Mouse (Mus musculus): ENCODE data around the gene Fuk. TPM values are rescaled to one million over a fixed set of nuclear protein-coding genes. Genes with fewer than 3 reads are reported as not detected.
"Not testable (repeated sequence)": the region's sequence is repeated elsewhere in the genome, so short reads cannot be mapped to it uniquely, and the experiment has no call there.

Gene Fuk
- polyA plus RNA-seq, 1 experiment from 2014 or later: 6.2 TPM

GRCm38 (mm10) chr8:110940682-110941452 lies 38.6 kb upstream of the Fuk start:
- H3K27ac ChIP-seq (ENCODE audit: low read length): peak overlapping the region; percentile 77
- WGBS: 72% methylated on average over 15 of the region's 15 CpGs
- H3K4me3 ChIP-seq (ENCODE audit: low read depth, low read length): no peak overlapping the region
- no peaks in the 10 kb centered on the region for H3K9me3 ChIP-seq (ENCODE audit: low read length)
- H3K36me3 ChIP-seq (ENCODE audit: insufficient read depth, low read length): no peaks in the 10 kb centered on the region
- DNase-seq (ENCODE audit: low spot score) (no peak), ATAC-seq (no peak)
- TF ChIP-seq CTCF (IDR thresholded peaks at IDR 0.05): no peak
- no peak for TF ChIP-seq EP300 (IDR thresholded peaks at IDR 0.05)
- peaks cover 8% of the 10 kb centered on the region; the same call in 1 of the 2 replicates for H3K4me1 ChIP-seq (ENCODE audit: insufficient read depth, low read depth, low read length)
- no peak overlapping the region for H3K4me2 ChIP-seq (replicated peaks; ENCODE audit: low read depth, low read length)
- H3K27me3 ChIP-seq (replicated peaks; ENCODE audit: insufficient read depth, low read length): no peaks in the 10 kb centered on the region
- no peak overlapping the region for H3K9ac ChIP-seq (replicated peaks; ENCODE audit: low read depth)

GRCm38 (mm10) chr8:110938882-110939589 lies 36.7 kb upstream of the Fuk start:
- peak overlapping the region; percentile 70 for H3K27ac ChIP-seq (ENCODE audit: low read length)
- peak; percentile 70 for ATAC-seq
- H3K4me3 ChIP-seq (ENCODE audit: low read depth, low read length): no peak overlapping the region
- no peak for TF ChIP-seq CTCF (IDR thresholded peaks at IDR 0.05)
- peak; percentile 87 for TF ChIP-seq EP300 (IDR thresholded peaks at IDR 0.05)
- no peak overlapping the region for H3K9ac ChIP-seq (replicated peaks; ENCODE audit: low read depth)
- no peaks in the 10 kb centered on the region for H3K9me3 ChIP-seq (ENCODE audit: low read length)
- no peak overlapping the region for H3K4me2 ChIP-seq (replicated peaks; ENCODE audit: low read depth, low read length)
- peaks cover 8% of the 10 kb centered on the region; the same call in 1 of the 2 replicates for H3K4me1 ChIP-seq (ENCODE audit: insufficient read depth, low read depth, low read length)
- DNase-seq (ENCODE audit: low spot score): peak; percentile 68
- H3K36me3 ChIP-seq (ENCODE audit: insufficient read depth, low read length): no peaks in the 10 kb centered on the region
- WGBS: 23% methylated on average over 6 of the region's 6 CpGs
- H3K27me3 ChIP-seq (replicated peaks; ENCODE audit: insufficient read depth, low read length): no peaks in the 10 kb centered on the region

GRCm38 (mm10) chr8:110936217-110936616 lies 33.9 kb upstream of the Fuk start:
- H3K36me3 ChIP-seq (ENCODE audit: insufficient read depth, low read length): no peaks in the 10 kb centered on the region
- H3K4me3 ChIP-seq (ENCODE audit: low read depth, low read length): no peak overlapping the region
- H3K27me3 ChIP-seq (replicated peaks; ENCODE audit: insufficient read depth, low read length): no peaks in the 10 kb centered on the region
- no peak overlapping the region for H3K27ac ChIP-seq (ENCODE audit: low read length)
- DNase-seq (ENCODE audit: low spot score): no peak
- no peaks in the 10 kb centered on the region for H3K9me3 ChIP-seq (ENCODE audit: low read length)
- H3K4me1 ChIP-seq (ENCODE audit: insufficient read depth, low read depth, low read length): peaks cover 13% of the 10 kb centered on the region; the same call in 1 of the 2 replicates
- no peak overlapping the region for H3K4me2 ChIP-seq (replicated peaks; ENCODE audit: low read depth, low read length)
- no peak for ATAC-seq
- WGBS: 85% methylated on average over 12 of the region's 12 CpGs
- no peak overlapping the region for H3K9ac ChIP-seq (replicated peaks; ENCODE audit: low read depth)
- TF ChIP-seq CTCF (IDR thresholded peaks at IDR 0.05) (no peak), EP300 (IDR thresholded peaks at IDR 0.05) (no peak)

GRCm38 (mm10) chr8:110933272-110933671 lies 31.0 kb upstream of the Fuk start:
- Histone ChIP-seq H3K36me3 (ENCODE audit: insufficient read depth, low read length) (no peaks in the 10 kb centered on the region), H3K27me3 (replicated peaks; ENCODE audit: insufficient read depth, low read length) (no peaks in the 10 kb centered on the region), H3K27ac (ENCODE audit: low read length) (no peak overlapping the region), H3K9me3 (ENCODE audit: low read length) (no peaks in the 10 kb centered on the region), H3K9ac (replicated peaks; ENCODE audit: low read depth) (no peak overlapping the region), H3K4me2 (replicated peaks; ENCODE audit: low read depth, low read length) (no peak overlapping the region), H3K4me1 (ENCODE audit: insufficient read depth, low read depth, low read length) (peaks cover 4% of the 10 kb centered on the region; the same call in 1 of the 2 replicates), H3K4me3 (ENCODE audit: low read depth, low read length) (no peak overlapping the region)
- ATAC-seq (no peak), DNase-seq (ENCODE audit: low spot score) (no peak)
- TF ChIP-seq CTCF (IDR thresholded peaks at IDR 0.05) (no peak), EP300 (IDR thresholded peaks at IDR 0.05) (0 out of 2 replicates have a peak, but pooled peaks have one; percentile 19)
- WGBS: 90% methylated on average over 2 of the region's 2 CpGs

- 64% methylated on average over 3 of the region's 3 CpGs for WGBS
- Histone ChIP-seq H3K27me3 (replicated peaks; ENCODE audit: insufficient read depth, low read length) (no peaks in the 10 kb centered on the region), H3K4me2 (replicated peaks; ENCODE audit: low read depth, low read length) (no peak overlapping the region), H3K27ac (ENCODE audit: low read length) (no peak overlapping the region), H3K9me3 (ENCODE audit: low read length) (no peaks in the 10 kb centered on the region), H3K4me1 (ENCODE audit: insufficient read depth, low read depth, low read length) (peaks cover 4% of the 10 kb centered on the region; the same call in 1 of the 2 replicates), H3K4me3 (ENCODE audit: low read depth, low read length) (no peak overlapping the region), H3K36me3 (ENCODE audit: insufficient read depth, low read length) (no peaks in the 10 kb centered on the region), H3K9ac (replicated peaks; ENCODE audit: low read depth) (no peak overlapping the region)
- TF ChIP-seq CTCF (IDR thresholded peaks at IDR 0.05) (no peak), EP300 (IDR thresholded peaks at IDR 0.05) (no peak)
- ATAC-seq: no peak
- no peak for DNase-seq (ENCODE audit: low spot score)
These were observed 30.2 kb upstream of the Fuk start for GRCm38 (mm10) chr8:110932444-110932843.

- H3K4me2 ChIP-seq (replicated peaks; ENCODE audit: low read depth, low read length): no peak overlapping the region
- H3K4me1 ChIP-seq (ENCODE audit: insufficient read depth, low read depth, low read length): peaks cover 4% of the 10 kb centered on the region; the same call in 1 of the 2 replicates
- H3K9ac ChIP-seq (replicated peaks; ENCODE audit: low read depth): no peak overlapping the region
- 55% methylated on average over 12 of the region's 12 CpGs for whole genome bisulfite sequencing
- no peaks in the 10 kb centered on the region for H3K36me3 ChIP-seq (ENCODE audit: insufficient read depth, low read length)
- ATAC-seq (peak; percentile 80), DNase-seq (ENCODE audit: low spot score) (peak; percentile 66)
- H3K4me3 ChIP-seq (ENCODE audit: low read depth, low read length): no peak overlapping the region
- no peak overlapping the region for H3K27ac ChIP-seq (ENCODE audit: low read length)
- peak; percentile 68; the same call in 1 of the 2 replicates for TF ChIP-seq EP300 (IDR thresholded peaks at IDR 0.05)
- TF ChIP-seq CTCF (IDR thresholded peaks at IDR 0.05): no peak
- no peaks in the 10 kb centered on the region for H3K27me3 ChIP-seq (replicated peaks; ENCODE audit: insufficient read depth, low read length)
- no peaks in the 10 kb centered on the region for H3K9me3 ChIP-seq (ENCODE audit: low read length)
These were observed 29.1 kb upstream of the Fuk start for GRCm38 (mm10) chr8:110931176-110931939.

- not testable (repeated sequence) for H3K4me2 ChIP-seq (replicated peaks; ENCODE audit: low read depth, low read length); ATAC-seq; H3K27ac ChIP-seq (ENCODE audit: low read length); H3K9ac ChIP-seq (replicated peaks; ENCODE audit: low read depth); DNase-seq (ENCODE audit: low spot score); H3K36me3 ChIP-seq (ENCODE audit: insufficient read depth, low read length); H3K9me3 ChIP-seq (ENCODE audit: low read length); H3K27me3 ChIP-seq (replicated peaks; ENCODE audit: insufficient read depth, low read length); H3K4me3 ChIP-seq (ENCODE audit: low read depth, low read length); H3K4me1 ChIP-seq (ENCODE audit: insufficient read depth, low read depth, low read length)
- 97% methylated on average over 5 of the region's 8 CpGs for WGBS
These were observed 27.4 kb upstream of the Fuk start for GRCm38 (mm10) chr8:110929672-110930071.

Data from lung, postnatal 0 days (tissue).